Mouse (Mus musculus) midbrain, embryonic 15.5 days (tissue): Measurements from ENCODE around the gene Tmem9b. TPM values are rescaled to one million over a fixed set of nuclear protein-coding genes. Genes with fewer than 3 reads are reported as not detected.

Experiments
- ATAC-seq: fragments of 200-750 bp; cut with Nextera tagmentation; replicated peaks from 2 replicates; pipeline ENCODE4 v1.8.0; 2017; ENCODE audit warnings: moderate TSS enrichment
- H3K27ac ChIP-seq: fragments of 300-500 bp; sonication (generic); 2 replicates; pipeline ENCODE4 v1.5.1; 2015; ENCODE audit warnings: mild to moderate bottlenecking, inconsistent platforms
- H3K27me3 ChIP-seq: fragments of 300-500 bp; sonication (generic); replicated peaks from 2 replicates; pipeline ENCODE4 v1.6.1; 2015; ENCODE audit warnings: inconsistent platforms
- H3K36me3 ChIP-seq: fragments of 300-500 bp; sonication (generic); replicated peaks from 2 replicates; pipeline ENCODE4 v1.6.1; 2015; ENCODE audit warnings: inconsistent platforms
- H3K4me1 ChIP-seq: fragments of 300-500 bp; sonication (generic); 2 replicates; pipeline ENCODE4 v1.6.1; 2015; ENCODE audit warnings: inconsistent platforms
- H3K4me2 ChIP-seq: fragments of 300-500 bp; sonication (generic); 2 replicates; pipeline ENCODE4 v1.6.1; 2015; ENCODE audit warnings: inconsistent platforms, mild to moderate bottlenecking, moderate library complexity
- H3K4me3 ChIP-seq: fragments of 300-500 bp; sonication (generic); 2 replicates; pipeline ENCODE4 v1.5.1; 2015; ENCODE audit warnings: mild to moderate bottlenecking, inconsistent platforms
- H3K9ac ChIP-seq: fragments of 300-500 bp; sonication (generic); 2 replicates; pipeline ENCODE4 v1.6.1; 2015; ENCODE audit warnings: mild to moderate bottlenecking, inconsistent platforms
- H3K9me3 ChIP-seq: fragments of 300-500 bp; sonication (generic); 2 replicates; pipeline ENCODE4 v1.6.1; 2016; ENCODE audit warnings: inconsistent platforms
- whole genome bisulfite sequencing: fragments of 180-500 bp; shearing (Covaris S2); methylation state at CpG from one replicate; pipeline ENCODE4 v1.1.7; 2015; ENCODE audit warnings: mixed read lengths; 5-methylcytosine and 5-hydroxymethylcytosine counted together
- polyA plus RNA-seq: library from polyadenylated mRNA; unstranded; fragments of >200 nt; fragmentation: Nextera tagmentation; extraction: Ambion mirVana; gene quantifications from 2 replicates; pipeline ENCODE4 v1.2.1, GENCODE M21; 2015

Tmem9b gene
- polyA plus RNA-seq, 1 experiment from 2014 or later, result 116 TPM

DNA sequence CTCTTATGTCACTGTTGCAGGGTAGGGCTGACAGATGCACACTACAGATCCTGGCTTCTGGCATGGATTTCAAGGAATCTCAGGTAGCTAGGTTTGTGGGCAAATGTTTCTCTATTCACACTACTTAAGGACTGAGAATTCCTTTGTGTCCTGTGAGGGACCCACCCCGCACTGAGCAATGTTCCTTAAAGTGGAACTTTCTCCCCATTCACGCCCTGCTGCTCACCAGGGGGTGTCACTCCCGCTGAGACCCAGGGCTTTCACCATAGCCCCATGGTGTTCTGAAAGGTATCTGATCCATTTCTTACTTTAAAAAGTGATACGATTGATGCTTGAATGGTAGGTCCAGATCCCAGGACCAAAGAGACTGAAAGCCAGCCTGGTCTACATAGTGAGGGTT lies 50.0 kb downstream of the Tmem9b start:
- Histone ChIP-seq H3K4me3 (peak overlapping the region; percentile 72), H3K36me3 (no peaks in the 10 kb centered on the region), H3K4me2 (peak overlapping the region; percentile 83), H3K27me3 (no peaks in the 10 kb centered on the region), H3K27ac (no peak overlapping the region), H3K4me1 (peaks cover 10% of the 10 kb centered on the region), H3K9ac (no peak overlapping the region), H3K9me3 (no peaks in the 10 kb centered on the region)
- WGBS, result 36% methylated on average over 4 of the region's 4 CpGs
- no peak for ATAC-seq

DNA sequence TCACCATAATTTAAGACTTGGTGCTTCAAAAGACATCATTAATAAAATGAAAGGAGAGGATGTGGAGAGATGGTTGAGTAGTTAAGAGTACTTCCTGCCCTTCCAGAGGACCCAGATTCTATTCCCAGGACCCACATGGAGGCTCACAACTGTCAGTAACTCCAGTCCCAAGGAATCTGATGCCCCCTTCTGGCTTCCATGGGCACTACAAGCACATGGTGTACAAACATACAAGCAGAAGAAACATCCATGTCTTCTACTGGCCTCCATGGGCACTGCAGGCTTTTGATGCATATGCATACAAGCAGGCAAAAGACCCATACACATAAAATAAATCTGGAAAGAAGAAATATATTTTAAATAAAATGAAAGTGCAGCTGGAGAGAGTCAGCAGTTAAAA lies 52.5 kb downstream of the Tmem9b start:
- no peak for ATAC-seq
- no peaks in the 10 kb centered on the region for H3K9me3 ChIP-seq
- peaks cover 10% of the 10 kb centered on the region for H3K4me1 ChIP-seq
- no peak overlapping the region for H3K9ac ChIP-seq
- H3K36me3 ChIP-seq, result no peaks in the 10 kb centered on the region
- no peak overlapping the region for H3K4me2 ChIP-seq
- H3K27ac ChIP-seq, result no peak overlapping the region
- H3K4me3 ChIP-seq, result no peak overlapping the region
- H3K27me3 ChIP-seq, result no peaks in the 10 kb centered on the region

DNA sequence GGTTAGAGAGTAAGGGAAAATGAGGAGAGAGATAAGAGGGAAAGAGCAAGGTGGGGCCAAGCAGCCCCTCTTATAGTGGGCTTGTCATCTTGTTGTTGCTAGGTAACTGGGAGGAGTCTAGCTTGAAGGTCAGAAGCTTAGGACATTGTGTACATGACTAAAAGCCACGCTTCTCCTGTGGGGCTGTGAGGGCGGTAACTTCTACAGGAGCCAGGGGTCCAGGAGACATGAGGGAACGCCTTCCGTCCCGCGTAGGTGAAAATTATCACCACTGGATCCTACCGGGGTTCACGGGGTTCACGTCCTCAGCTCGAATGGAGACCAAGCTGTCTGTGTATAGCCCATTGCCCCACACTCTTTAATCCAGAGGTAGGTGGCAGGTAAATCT lies 57.3 kb downstream of the Tmem9b start:
- WGBS, result 91% methylated on average over 10 of the region's 10 CpGs
- H3K36me3 ChIP-seq, result no peaks in the 10 kb centered on the region
- ATAC-seq, result no peak

DNA sequence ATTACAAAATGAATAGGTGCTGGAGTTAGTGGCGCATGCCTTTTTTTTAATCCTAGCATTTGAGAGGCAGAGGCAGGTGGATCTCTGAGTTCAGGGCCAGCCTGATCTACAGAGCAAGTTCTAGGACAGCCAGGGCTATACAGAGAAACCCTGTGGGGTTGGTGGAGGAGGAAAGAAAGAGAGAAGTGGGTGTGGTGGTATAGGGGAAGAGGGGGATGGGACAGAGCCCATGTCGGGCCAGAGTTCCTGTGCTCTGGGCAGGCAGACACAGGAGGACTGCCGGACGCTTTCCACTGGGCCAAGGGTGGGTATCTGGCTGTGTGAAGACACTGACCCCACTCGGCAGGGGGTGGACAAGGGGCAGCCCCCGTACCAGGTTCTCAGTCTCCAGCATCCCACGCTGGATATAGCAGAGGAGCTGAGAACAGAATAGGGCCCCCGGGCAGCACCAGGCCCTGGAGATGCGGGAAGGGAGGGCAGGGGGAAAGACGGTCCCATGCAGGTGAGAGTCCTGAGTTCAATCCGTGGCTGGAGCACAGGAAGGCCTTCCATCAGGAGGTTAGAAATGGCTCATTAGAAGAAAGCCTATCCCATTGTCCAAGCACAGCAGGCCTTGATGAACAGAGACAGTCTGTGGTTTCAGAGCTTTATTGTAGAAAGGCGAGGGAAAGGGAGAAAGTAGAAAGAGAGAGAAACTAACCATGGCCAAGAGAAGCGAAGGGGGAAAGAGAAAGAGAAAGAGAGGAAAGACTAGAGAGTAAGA lies 57.9 kb downstream of the Tmem9b start:
- Histone ChIP-seq H3K4me3 (no peak overlapping the region), H3K9me3 (no peaks in the 10 kb centered on the region), H3K27me3 (no peaks in the 10 kb centered on the region), H3K9ac (no peak overlapping the region), H3K36me3 (no peaks in the 10 kb centered on the region), H3K4me2 (no peak overlapping the region), H3K27ac (no peak overlapping the region), H3K4me1 (no peaks in the 10 kb centered on the region)
- ATAC-seq, result no peak
- WGBS, result 84% methylated on average over 13 of the region's 13 CpGs

More for the DNA sequence above, 57.3 kb downstream of the Tmem9b start:
- no peaks in the 10 kb centered on the region for H3K27me3 ChIP-seq
- H3K9ac ChIP-seq, result no peak overlapping the region
- H3K4me3 ChIP-seq, result no peak overlapping the region
- H3K4me1 ChIP-seq, result no peaks in the 10 kb centered on the region
- H3K9me3 ChIP-seq, result no peaks in the 10 kb centered on the region
- H3K4me2 ChIP-seq, result no peak overlapping the region
- no peak overlapping the region for H3K27ac ChIP-seq

DNA sequence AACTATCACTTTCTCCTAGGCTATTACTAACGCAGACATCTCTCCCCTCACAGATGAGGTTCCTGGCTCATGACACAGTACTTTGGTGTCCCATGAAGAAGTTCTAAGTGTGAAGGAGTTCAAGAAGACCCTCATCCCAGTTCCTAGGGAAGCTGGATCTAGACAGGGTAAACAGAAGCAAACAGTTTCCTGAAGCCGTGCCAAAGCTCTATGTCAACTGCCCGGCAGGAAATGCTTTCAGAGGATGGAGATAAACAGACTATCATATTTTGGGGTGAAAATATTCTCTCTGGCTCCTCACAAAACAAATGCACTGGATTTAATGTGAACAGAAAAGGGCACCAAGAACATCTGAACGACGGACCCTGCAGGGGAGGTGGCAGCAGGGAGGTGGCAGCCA lies 61.7 kb downstream of the Tmem9b start:
- Histone ChIP-seq H3K27ac (no peak overlapping the region), H3K36me3 (no peaks in the 10 kb centered on the region), H3K4me2 (no peak overlapping the region), H3K4me3 (no peak overlapping the region), H3K27me3 (no peaks in the 10 kb centered on the region), H3K9ac (no peak overlapping the region), H3K9me3 (no peaks in the 10 kb centered on the region), H3K4me1 (no peaks in the 10 kb centered on the region)
- 95% methylated on average over 5 of the region's 5 CpGs for WGBS
- ATAC-seq, result no peak

DNA sequence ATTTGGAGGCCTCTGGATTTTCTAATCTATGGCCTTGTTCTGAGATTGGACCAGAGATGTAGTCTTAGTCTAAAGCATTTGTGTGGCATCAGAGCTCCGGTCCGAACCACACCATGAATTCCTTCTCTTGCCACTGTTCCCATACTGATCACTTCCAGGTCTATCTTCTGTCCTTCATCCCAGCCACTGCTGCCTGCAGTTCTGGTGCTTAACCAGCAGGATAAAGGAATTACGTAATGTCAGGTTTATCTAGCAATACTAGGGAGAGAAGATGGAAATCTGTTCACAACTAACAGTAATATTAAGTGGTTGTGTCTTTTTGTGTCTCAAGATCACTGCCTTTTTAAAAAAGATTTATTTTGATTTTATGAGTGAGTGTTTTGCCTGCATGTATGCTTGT lies 62.6 kb downstream of the Tmem9b start:
- no peak overlapping the region for H3K9ac ChIP-seq
- no peaks in the 10 kb centered on the region for H3K4me1 ChIP-seq
- H3K9me3 ChIP-seq, result no peaks in the 10 kb centered on the region
- H3K36me3 ChIP-seq, result no peaks in the 10 kb centered on the region
- no peak for ATAC-seq
- 93% methylated on average over 3 of the region's 3 CpGs for WGBS
- no peak overlapping the region for H3K27ac ChIP-seq
- 0 out of 2 replicates have a peak, but pooled peaks cover under 1% of the 10 kb centered on the region for H3K27me3 ChIP-seq
- no peak overlapping the region for H3K4me3 ChIP-seq
- no peak overlapping the region for H3K4me2 ChIP-seq

DNA sequence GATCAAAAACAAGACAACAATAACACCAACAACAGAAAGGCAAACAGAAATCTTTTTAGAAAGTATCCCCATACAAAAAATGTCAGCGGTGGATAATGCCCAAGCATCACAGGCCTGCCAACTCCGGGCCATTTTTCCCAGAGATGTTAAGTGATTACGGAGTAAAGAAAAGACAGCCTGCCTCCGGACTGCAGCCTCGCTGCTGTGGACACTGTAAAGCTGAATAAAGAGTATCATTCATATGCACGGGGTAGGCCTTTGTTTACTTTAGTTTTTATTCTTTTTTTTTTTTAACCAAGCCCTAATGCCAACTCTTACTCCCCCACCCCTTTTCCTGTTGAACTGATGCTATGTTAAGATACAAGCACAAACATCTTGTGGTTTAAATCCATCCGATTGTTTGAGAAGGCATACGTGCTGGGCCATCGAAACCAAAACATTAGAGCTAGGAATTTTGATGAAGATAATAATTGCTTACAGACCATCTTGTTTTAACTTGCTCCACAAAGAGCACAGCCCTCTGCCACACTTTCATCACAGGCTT lies 66.0 kb downstream of the Tmem9b start:
- Histone ChIP-seq H3K9ac (no peak overlapping the region), H3K27me3 (0 out of 2 replicates have a peak, but pooled peaks cover 3% of the 10 kb centered on the region), H3K4me3 (no peak overlapping the region), H3K27ac (no peak overlapping the region), H3K9me3 (no peaks in the 10 kb centered on the region), H3K4me2 (no peak overlapping the region), H3K36me3 (no peaks in the 10 kb centered on the region), H3K4me1 (no peaks in the 10 kb centered on the region)
- ATAC-seq, result no peak
- WGBS, result 31% methylated on average over 9 of the region's 9 CpGs

Other genes starting within 250 kb of the Tmem9b start
- gene Trim66, start 244.7 kb downstream of the Tmem9b start, polyA plus RNA-seq, result 0.92 and 1.1 TPM in 2 replicates
- 64.4 and 67.9 TPM in 2 replicates for gene Rpl27a, start 233.7 kb downstream of the Tmem9b start, polyA plus RNA-seq
- 19.4 and 19.7 TPM in 2 replicates for gene St5, start 49.3 kb downstream of the Tmem9b start, polyA plus RNA-seq
- gene Akip1, start 49.2 kb downstream of the Tmem9b start, polyA plus RNA-seq, result 13.1 and 16.1 TPM in 2 replicates
- gene BC051019, start 29.0 kb downstream of the Tmem9b start, polyA plus RNA-seq, result 0.20 and 0.23 TPM in 2 replicates
- gene Ascl3, start 21.1 kb downstream of the Tmem9b start, polyA plus RNA-seq, result 0.26 and 0.34 TPM in 2 replicates
- gene Nrip3, start 29.1 kb upstream of the Tmem9b start, polyA plus RNA-seq, result 7.2 and 8.4 TPM in 2 replicates
- 1.7 and 2.2 TPM in 2 replicates for gene Scube2, start 112.8 kb upstream of the Tmem9b start, polyA plus RNA-seq
- 41.7 and 46.2 TPM in 2 replicates for gene Dennd5a, start 207.6 kb upstream of the Tmem9b start, polyA plus RNA-seq
- 58.1 and 63.1 TPM in 2 replicates for gene Tmem41b, start 234.1 kb upstream of the Tmem9b start, polyA plus RNA-seq